Mouse (Mus musculus) Muller cell, postnatal 12 days (primary cell): ENCODE measurements at regions not wholly inside any gene's neighbourhood (a gene's known extent, or its start where the extent isn't known, plus 50 kb on each side); places are given as distances from the start of the nearest gene placed in this dataset.

ENCODE experiments used
- DNase-seq: peaks from one replicate; pipeline ENCODE4 v3.0.0-alpha.2; 2015; ENCODE audit errors: inconsistent ontology term

DNA sequence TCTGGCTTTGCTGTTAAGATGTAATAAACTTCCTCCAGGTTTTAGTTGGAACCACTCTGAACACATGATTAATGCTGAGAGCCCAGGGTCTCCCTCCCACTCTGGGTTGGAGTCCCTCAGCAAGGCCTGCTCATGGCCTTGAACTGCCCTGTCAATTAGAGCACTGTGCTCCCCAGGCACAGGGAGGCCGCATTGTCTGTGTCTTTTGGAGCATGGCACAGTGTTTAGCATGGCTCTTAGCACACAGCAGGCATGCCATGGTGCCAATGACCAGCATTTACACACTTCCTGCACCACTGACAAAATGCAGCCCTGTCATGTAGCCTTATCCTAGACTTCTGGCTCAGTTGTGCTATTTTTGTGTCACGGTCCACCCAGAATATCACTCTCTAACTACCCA lies 398.2 kb upstream of the Mmadhc start:
- DNase-seq: peak; percentile 89

DNA sequence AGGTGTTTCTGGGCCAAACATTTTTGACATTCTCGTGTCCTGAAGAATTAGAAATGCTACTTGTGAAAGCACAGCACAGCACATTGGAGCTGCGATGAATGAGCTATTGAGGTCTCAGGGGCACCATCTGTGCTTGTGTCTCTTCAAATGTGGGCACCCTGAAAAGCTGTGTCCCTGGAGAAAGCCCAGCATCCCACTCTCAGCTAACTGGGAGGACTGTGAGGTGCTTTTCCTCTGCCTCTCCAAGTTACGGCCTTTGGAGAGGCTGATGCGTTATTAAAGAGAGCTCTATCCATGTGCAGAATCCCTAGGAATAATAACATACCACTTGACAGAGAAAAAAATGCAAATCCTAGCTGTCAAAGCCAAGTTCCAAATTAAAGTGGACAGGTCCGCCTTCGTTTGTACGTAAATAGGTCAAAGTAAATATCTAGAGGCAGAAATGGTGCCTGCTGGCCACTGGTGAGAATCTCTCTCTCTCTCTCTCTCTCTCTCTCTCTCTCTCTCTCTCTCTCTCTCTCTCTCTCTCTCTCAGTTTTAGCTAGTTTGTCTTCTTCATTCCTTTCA lies 397.3 kb upstream of the Mmadhc start:
- DNase-seq: peak; percentile 96

DNA sequence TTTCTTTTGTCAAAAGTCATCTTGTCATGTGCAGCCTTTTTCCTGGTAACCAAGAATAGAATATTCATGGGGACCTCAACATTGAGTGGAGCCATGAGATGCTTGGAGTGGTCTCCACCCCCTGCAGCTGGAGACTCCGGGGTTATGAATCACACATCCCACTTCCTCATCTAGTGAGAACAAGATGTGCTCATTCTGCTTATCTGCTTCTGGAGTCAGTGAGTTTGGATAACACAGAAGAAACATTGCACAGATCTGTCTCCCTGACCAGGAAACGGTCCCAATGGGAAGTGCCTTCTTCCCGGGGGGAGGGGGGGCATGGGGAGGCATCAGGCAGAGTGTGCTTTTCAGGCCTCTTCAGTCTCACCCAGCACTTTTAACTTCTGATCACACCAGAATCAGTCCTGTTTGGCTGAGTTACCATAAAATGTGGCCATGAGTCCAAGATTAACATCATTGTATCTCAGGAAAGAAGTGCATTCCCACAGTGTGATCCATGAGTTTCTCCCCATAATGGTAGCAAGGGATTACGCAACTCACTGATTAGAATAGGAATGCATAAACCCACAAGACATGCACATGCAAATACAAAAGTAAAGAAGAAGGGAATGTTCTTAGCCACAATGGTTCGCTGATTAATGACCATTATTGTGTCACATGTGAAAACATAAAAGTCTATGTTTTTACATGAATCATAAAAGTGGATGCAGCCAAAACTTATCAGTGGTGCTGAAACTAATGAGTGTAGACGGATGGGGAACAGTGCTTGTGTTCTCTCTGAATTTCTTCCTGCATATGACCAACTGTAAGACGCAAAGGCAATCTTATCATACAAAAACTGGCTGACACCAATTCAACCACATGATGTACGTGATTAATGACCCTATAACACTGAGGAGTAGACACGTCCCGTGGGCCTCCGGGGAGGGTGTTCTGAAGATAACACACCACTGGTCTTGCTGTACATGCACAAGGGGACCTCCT lies 393.8 kb upstream of the Mmadhc start:
- peak; percentile 89 for DNase-seq

DNA sequence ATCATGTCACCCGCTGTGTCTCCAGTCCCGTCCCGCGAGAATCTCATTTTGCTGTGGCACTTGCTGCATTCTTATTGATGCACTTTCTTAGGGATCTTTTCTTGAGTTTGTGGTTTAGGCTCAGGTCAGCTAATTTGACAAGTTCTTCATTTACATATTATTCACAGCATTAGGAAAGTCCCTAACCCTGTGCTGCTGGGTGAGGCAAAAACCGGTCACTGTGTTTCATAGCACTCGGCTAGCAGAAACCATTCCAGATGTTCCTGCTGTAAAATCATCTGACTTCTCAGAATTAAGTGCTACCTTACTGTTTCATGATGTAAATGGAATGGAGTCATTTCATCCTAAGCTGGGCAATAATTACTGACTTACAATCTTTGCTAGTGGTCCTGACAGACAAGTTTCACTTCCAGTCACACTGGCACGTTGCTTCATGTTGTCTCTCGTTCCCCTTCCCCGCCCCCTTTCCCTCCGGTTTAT lies 391.1 kb upstream of the Mmadhc start:
- no peak for DNase-seq

DNA sequence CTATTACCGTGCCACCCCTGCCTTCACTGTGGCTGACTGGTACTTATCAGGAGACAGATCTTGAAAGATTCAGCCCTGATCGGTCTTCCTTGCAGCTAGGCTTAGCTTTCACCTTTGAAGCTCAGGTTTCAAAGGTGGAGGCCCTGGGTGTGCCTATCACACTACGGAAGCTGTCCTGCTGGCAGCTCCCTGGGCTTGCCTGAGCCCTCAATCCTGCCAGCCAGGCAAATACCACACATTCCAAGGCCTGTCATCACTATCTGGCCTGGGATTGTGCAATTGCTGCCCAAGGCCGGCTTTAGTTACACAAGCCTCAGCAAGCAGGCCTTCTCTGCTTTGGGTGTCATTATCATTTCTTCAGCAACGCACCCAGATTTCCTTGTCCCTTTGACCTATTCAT lies 390.6 kb upstream of the Mmadhc start:
- DNase-seq: peak; percentile 79

DNA sequence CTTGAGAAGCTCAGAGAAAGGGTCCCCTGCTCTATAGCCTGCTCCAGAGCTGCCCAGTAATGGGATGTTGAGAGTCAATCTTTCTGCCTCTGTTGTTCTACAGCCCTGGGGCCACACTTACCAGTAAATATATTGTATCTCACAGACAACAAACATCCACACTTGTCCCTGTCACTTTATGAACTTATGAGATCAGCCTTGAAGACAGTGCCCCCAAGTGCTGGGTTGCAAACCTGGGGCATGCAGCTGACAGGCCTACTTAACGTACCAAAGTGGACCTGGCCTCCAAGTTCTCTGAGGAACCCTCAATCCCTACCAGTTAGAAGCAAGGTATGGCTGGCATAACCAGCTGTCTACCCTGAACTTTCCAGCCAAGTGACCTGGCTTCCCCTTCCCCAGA lies 380.9 kb upstream of the Mmadhc start:
- DNase-seq: no peak

DNA sequence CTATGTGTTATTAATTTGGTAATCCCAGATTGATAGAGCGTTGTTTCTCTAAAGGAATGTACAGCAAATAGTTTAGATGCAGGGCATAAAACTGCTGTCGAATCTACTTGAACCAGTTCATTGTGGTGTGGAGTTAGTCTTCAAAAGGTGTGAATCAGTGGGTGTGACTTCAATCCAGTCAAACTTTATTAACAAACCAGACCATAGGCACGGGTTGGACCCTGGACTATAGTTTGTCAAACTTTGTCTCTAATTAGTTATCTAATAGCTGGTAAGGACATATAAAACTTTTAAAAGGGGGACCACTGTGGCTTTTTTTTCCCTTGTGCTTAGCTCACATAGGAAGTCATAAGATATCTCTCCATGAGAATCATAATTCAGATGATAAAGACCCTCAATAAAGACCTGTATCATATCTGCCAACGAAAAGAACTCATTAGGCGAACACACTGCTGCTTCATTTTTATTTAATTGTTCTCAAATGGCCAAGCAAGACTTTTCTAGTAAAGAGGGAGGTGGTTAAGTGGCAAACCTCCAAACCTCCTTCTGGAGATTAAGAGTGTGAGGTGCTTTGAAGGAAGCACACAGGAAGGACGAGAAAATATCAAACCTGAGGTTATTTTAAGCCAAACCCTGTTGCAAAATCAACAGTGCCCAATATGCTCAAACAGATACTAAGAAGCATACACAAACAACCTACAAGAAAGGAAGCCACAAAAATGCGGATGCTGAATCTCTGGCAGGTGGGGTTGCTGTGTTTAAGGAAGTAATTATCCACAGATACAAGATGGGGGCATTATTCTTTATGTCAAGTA lies 379.3 kb upstream of the Mmadhc start:
- DNase-seq: no peak

DNA sequence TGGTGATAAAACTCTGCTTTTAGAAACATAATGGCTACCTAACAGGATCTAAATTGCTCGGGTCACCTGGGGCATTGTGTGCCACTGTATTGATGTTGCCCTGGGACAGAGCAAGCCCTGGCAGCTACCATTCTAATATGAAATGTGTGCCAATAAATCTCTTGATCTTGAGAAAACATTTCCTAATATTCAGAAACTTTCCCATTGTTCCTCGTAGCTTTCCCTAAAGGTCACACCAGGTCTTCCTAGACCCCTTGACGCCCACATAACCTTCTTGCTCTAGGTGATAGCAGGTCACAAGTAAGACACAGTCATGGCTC lies 378.2 kb upstream of the Mmadhc start:
- DNase-seq: no peak

DNA sequence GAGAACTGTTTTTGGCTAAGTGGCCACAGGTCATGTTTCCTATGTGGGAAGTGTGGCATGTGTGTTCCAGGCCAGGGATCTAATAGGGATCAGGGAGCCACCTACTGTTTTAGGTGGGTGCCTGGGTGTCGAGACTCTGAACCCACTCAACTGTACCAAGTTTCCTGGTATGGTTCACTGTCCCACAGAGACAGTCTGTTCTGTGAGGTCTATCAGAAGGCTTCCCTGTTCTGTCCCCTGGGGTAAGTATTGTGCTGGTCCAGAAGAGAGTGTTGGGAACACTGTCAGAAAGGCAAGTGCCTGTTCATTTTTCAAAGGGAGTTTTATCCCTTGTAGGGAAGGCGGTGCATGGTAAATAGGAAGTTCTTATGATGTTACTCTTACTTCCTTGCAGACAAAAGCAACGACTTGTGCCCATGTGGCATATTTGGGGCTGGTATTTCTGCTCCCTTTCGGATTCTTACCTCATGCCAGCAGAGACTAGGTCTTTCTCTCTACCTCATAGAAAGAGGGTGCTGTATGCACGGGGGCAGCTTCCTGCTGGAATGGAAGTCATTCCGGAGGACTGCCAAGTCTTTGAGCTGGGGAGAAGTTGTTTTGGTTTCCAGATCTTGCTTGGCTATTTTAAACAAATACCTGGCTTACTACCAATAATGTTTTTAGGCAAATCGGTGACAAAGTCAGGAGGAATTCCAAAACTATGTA lies 377.7 kb upstream of the Mmadhc start:
- DNase-seq: peak; percentile 52

DNA sequence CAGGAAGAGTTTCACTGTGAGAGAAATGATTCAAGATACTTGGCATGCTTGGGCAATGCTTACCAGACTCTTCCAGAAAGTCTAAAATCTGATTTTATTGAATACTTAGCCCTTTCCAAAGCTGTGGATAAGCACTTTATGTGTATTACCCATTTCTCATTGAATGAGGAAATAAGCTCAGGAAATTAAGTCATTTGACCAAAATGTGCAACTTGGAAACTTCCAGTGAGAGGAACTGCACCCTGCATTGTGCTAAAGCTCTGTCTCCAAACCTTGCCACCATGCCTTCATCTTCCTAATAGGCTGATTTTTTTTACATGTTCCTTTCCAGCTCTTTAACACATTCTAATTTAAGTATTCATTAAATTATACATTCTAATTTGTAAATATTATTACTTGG lies 372.7 kb upstream of the Mmadhc start:
- no peak for DNase-seq

DNA sequence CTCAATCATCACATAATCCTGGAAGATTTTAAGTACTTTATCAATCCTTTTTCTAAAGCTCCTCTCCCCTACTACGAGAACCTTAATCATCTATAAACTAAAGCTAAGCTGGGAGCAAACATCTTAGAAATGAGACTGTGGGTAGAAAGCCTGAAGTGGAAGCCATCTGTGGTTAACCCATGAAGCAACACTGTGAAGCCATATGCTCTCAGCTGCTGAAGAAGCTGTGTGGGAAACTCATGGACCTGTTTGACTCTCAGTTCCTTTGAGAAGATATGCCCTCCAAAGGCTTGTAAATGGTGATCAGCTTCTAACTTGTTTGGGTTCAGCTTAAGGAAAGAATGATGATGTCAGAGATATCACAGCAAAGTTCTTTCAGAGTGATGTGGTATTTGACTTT lies 372.2 kb upstream of the Mmadhc start:
- DNase-seq: no peak

DNA sequence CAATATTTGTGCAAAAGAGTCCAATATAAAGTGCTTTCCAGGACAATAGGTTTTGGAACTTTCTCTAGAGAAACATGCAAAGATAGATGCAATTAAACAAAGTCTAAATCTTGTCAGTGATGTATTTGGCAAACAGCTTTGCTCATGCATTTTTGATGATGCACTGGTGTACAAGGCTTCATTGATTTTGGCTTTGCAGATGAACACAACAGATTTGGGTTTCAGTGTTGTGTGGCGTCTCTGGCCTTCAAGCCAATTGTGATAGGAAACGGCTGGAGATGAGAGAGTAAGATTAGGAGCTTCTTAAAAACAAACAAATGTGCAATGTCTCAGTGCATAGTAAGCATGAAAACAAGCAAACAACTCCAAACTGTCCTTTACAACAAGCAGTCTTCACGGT lies 370.6 kb upstream of the Mmadhc start:
- no peak for DNase-seq

DNA sequence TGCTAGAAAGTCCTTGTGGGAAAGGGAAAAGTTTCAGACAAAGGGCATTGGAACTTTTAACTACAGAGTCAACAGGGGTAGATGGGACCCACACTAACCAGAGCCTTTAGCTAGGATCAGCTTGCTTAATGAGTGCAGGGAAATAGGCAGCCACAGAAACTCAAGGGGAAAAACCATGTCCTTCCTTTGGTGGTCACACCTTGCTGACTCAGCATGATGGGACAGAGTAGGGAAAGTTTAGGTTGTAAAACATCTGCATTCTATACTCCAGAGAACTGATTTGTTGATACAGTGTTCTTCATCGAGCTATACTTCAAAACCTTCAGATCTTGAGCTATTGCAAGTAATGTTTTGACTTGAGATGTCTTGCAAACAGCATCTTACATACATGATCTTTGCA lies 365.9 kb upstream of the Mmadhc start:
- DNase-seq: no peak

DNA sequence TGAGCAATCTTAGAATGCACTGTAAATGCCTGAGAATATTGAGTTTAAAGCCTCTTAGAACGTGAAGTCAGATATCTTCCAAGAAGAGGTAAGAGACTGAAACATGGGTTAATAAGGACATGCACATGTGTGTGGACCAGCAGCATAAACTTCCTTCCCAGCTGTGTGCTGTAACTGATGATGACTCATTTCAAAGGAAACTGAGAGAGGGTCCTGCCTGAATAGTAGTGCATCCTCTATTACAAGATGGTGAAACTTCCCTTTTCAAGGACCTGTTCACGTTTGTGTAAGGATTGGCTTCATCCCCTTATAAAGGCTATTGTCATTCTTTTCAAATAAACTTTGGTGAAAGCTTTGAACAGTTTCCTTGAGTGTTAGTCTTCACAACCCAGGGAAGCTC lies 363.4 kb upstream of the Mmadhc start:
- no peak for DNase-seq

DNA sequence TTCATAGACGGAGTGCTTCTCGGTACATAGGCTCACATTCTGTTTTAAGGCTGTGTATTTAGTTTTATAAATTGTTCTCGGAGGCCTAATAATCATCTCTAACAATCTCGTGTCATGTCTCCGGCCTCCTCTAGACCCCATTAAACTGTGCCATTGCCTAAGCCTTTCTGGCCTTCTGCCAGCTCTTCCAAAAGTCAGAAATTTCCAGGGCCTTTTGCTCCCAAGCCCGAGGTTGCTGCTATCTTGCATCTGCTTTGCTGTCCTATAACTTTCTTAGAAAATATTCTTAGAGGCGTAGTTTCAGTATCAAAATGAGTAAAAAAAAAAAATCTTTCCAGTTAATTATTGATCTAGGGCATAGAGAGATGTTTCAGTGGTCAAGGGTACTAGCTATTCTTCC lies 361.2 kb upstream of the Mmadhc start:
- DNase-seq: no peak

DNA sequence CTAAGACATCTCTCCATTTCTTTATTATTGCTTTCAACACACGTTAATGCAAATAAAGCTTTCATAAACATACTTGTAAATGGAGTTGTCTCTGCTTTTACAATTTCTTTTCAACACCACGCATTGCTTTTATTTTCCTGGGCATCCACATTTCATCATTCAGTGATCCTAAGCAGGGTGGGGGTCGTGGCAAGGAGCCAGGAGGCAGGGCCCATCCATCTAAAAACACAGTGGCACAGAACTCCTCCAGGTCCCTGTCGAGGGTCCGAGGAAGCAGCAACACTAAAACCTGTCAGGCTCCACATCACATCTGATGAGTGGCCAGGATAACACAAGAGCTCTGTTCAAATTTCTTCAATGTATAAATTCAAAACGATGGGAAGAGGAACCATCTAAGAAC lies 359.8 kb upstream of the Mmadhc start:
- no peak for DNase-seq

DNA sequence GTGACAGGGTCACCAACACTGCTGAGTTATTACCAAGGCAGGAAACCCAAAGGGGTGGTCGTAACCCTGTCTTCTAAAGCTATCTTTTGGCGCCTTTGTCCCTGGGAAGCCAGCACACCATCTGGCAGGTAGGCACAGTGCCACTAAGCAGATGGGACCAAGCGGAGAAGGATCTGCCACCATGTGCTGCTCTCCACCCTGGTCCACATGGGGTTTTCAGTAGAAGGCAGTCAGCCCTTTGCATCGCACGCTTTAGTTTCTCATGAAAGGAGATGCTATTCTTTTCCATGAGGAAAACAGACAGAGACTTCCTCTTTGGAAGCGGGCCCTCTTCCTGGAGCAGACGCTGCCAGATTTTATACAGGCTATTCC lies 358.3 kb upstream of the Mmadhc start:
- DNase-seq: no peak

DNA sequence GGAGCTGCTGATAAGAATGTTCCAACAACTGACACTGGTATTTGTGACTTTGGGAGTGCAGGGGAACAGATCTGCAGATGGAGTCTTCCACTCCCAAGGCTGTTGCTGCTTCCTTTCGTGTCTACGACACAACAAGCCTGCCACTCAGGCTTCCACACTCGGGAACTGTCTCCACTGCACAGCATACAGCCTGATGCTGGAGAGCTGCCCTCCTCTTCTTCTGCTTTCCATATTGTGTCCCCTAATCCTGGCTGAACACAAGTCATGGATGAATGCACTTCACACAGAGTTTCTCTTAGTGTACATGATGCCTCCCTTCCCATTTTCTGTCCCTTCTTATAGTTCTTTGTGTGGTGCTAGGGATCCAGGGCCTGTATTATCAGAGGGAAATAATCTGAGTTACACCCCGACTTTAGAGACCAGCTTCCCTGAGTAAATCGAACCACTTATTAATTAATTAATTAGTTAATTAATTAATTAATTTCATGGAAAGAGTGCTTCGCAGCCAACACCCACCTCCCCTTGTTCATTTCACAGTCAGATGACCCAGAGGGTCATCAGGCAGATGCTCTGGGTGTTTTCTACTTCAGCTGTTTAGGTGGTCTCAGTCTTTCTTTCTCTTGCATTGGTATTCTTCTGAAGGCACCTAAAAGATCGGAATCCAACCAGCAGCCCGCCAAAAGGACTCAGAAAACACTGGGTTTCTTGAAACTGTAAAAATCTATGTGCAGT lies 357.8 kb upstream of the Mmadhc start:
- DNase-seq: no peak

DNA sequence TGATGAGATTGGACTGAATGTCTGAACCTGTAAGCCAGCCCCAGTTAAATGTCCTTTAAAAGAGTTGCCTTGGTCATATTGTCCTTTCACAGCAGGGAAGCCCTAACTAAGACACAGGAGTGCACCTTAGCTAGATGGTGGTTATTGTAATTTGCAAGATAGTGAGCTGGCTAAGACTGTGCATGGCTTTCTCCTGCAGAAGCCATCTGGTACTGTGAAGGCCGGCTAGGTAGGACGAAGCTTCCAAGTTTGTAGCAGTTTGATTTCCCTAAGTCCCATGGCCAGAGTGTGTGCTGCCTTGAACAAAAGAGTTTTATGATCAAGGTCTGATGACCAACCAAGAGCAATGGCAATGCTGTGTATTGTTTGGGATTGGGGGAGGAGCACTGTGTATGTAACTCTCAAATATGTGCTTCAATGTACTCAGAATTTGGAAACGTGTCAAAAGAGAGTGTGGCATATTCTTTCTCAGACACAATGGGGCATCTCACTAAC lies 356.6 kb upstream of the Mmadhc start:
- no peak for DNase-seq

DNA sequence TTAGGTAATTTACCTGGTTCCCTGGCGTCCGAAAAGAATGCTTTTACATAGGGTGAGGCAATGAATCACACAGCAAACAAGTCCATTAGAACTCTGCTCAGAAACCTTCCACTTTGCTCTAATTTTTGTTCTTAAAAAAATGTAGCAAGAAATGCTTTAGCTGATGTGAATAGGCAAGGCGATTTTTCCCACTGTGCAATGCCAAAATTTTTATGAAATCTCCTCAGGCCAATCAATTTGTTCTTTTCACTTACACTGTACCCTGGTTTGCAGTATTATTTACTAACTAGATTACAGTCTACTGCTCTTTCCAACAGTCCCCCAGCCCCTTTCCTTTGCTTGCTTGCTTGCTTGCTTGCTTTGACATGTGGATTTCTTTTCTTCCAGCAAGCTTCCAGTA lies 353.1 kb upstream of the Mmadhc start:
- DNase-seq: no peak

DNA sequence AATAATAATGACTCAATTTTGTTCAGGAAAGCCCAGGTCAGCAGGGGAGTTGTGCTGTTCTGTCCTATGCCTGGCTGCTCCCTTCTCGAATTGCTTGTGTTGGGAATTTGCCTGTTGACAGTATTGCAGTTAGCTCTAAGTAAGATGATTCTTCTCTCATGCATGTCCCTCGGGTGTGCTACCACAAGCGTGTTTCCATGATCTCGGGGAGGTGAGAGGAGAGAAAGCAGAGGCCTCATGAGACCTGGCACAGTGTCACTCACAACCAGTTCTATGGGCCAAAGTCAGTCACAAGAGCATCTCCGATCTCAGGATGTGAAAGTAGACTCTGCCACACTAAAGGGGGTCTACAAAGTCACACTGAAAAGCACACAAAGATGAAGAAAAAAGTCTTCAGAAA lies 346.6 kb upstream of the Mmadhc start:
- no peak for DNase-seq
